Mouse (Mus musculus) cerebellum, postnatal 36 days (tissue): ENCODE measurements at regions not wholly inside any gene's neighbourhood (a gene's known extent, or its start where the extent isn't known, plus 50 kb on each side); places are given as distances from the start of the nearest gene placed in this dataset.

ENCODE experiments used
- DNase-seq, 2 experiments: peaks; one replicate each; pipeline ENCODE4 v3.0.0; 2021 to 2022; ENCODE audit warnings: mixed read lengths in 2 of 2

- peak; percentile 7 to 15 for DNase-seq
Measured at GRCm38 (mm10) chr10:35654548-35655180, 57.0 kb downstream of the Amd2 start.

GRCm38 (mm10) chr10:35649930-35650329 is 61.8 kb downstream of the Amd2 start:
- no peak for DNase-seq

- no peak for DNase-seq
Measured at GRCm38 (mm10) chr10:35620853-35621252, 90.8 kb downstream of the Amd2 start.

GRCm38 (mm10) chr10:35586251-35586650 is 125.4 kb downstream of the Amd2 start:
- DNase-seq, result no peak
